Mouse (Mus musculus) midbrain, embryonic 11.5 days (tissue): ENCODE results near the gene Cdh12. TPM values are rescaled to one million over a fixed set of nuclear protein-coding genes. Genes with fewer than 3 reads are reported as not detected.
"Not testable (repeated sequence)": the region's sequence is repeated elsewhere in the genome, so short reads cannot be mapped to it uniquely, and the experiment has no call there.

ENCODE experiments used
- ATAC-seq: fragments of 200-750 bp; cut with Nextera tagmentation; 2 replicates; pipeline ENCODE4 v1.8.0; 2017; ENCODE audit warnings: moderate TSS enrichment, moderate library complexity; ENCODE audit not compliant: low FRiP score
- DNase-seq: peaks from one replicate; pipeline ENCODE4 v3.0.0; 2015; ENCODE audit warnings: low spot score; ENCODE audit errors: missing footprints
- H3K27ac ChIP-seq: fragments of 300-500 bp; sonication (generic); 2 replicates; pipeline ENCODE4 v1.5.1; 2014; ENCODE audit warnings: low read depth, low read length
- H3K27me3 ChIP-seq: fragments of 300-500 bp; sonication (generic); 2 replicates; pipeline ENCODE4 v1.6.1; 2014; ENCODE audit warnings: mild to moderate bottlenecking, low read length, moderate library complexity, mixed read lengths; ENCODE audit not compliant: control insufficient read depth, insufficient read depth
- H3K36me3 ChIP-seq: fragments of 300-500 bp; sonication (generic); 2 replicates; pipeline ENCODE4 v1.6.1; 2014; ENCODE audit warnings: mild to moderate bottlenecking, low read length, moderate library complexity, mixed read lengths; ENCODE audit not compliant: control insufficient read depth, insufficient read depth
- H3K4me1 ChIP-seq: fragments of 300-500 bp; sonication (generic); 2 replicates; pipeline ENCODE4 v1.6.1; 2014; ENCODE audit warnings: low read length; ENCODE audit not compliant: control insufficient read depth, insufficient read depth
- H3K4me2 ChIP-seq: fragments of 300-500 bp; sonication (generic); 2 replicates; pipeline ENCODE4 v1.6.1; 2014; ENCODE audit warnings: mild to moderate bottlenecking, moderate library complexity
- H3K4me3 ChIP-seq: fragments of 300-500 bp; sonication (generic); 2 replicates; pipeline ENCODE4 v1.5.1; 2014; ENCODE audit warnings: low read depth, low read length
- H3K9ac ChIP-seq: fragments of 300-500 bp; sonication (generic); 2 replicates; pipeline ENCODE4 v1.6.1; 2014; ENCODE audit warnings: low read length
- H3K9me3 ChIP-seq: fragments of 300-500 bp; sonication (generic); 2 replicates; pipeline ENCODE4 v1.6.1; 2016; ENCODE audit warnings: low read length; ENCODE audit not compliant: control insufficient read depth
- WGBS: fragments of 180-500 bp; shearing (Covaris S2); extraction: QIAGEN DNeasy Blood & Tissue Kit; methylation state at CpG from one replicate; pipeline ENCODE4 v1.1.7; 2014; 5-methylcytosine and 5-hydroxymethylcytosine counted together
- polyA plus RNA-seq: library from polyadenylated mRNA; unstranded; fragments of >200 nt; fragmentation: Nextera tagmentation; extraction: Ambion mirVana; gene quantifications from 2 replicates; pipeline ENCODE4 v1.2.1, GENCODE M21; 2014

The Cdh12 gene
- polyA plus RNA-seq, 1 experiment from 2014 or later: 0.61 TPM

DNA sequence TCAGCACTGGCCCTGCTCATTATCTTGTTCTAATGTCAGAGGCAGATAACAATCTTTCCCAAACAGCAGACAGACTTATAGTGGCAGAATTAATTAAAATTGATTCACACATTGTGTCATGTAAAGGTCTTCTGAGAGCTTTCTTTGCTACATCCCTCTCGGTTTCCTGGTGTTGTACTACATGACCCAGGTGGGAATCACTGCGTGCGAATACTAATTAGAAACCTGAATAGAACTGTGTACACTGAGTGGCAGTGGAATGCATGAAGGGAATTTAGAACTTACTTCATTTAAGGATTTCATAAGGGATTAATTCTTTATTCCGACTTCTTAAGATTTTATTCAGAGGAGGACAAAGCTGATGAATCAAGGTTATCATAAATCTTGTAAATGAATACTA, 121.9 kb downstream of the Cdh12 start:
- no peaks in the 10 kb centered on the region for H3K27me3 ChIP-seq
- no peaks in the 10 kb centered on the region for H3K4me1 ChIP-seq
- H3K27ac ChIP-seq: no peak overlapping the region
- no peak overlapping the region for H3K9ac ChIP-seq
- H3K4me3 ChIP-seq: no peak overlapping the region
- ATAC-seq: no peak
- WGBS: 79% methylated on average over 4 of the region's 4 CpGs
- H3K9me3 ChIP-seq: no peaks in the 10 kb centered on the region
- no peak for DNase-seq
- no peaks in the 10 kb centered on the region for H3K36me3 ChIP-seq
- no peak overlapping the region for H3K4me2 ChIP-seq

DNA sequence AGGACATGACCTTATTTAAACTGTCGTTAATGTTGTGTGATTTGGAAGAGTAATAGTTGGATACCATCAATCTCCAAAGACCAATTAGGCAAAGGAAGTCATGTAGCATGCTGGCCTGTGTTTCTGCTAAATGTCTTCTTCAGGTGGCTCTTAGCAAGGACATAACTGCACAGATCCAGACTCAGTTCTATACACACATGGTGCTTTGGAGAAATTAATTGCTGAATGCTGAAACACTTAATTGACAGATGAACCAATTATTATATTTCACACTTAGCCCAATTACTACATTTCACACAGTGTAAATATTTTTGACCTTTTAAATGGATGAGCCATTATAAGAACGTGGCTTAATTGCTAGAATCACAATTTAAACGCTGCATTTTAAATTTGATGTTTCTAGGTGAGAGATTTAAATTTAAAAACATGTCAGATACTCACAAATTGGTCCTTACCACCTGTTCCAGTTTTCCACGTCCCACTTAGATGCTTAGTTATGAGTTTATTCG, 133.6 kb downstream of the Cdh12 start:
- Histone ChIP-seq H3K4me1 (no peaks in the 10 kb centered on the region), H3K9me3 (no peaks in the 10 kb centered on the region), H3K27me3 (no peaks in the 10 kb centered on the region), H3K4me3 (no peak overlapping the region), H3K27ac (no peak overlapping the region), H3K36me3 (no peaks in the 10 kb centered on the region), H3K9ac (no peak overlapping the region), H3K4me2 (no peak overlapping the region)
- ATAC-seq (no peak), DNase-seq (no peak)
- 75% methylated on average over 5 of the region's 5 CpGs for WGBS

DNA sequence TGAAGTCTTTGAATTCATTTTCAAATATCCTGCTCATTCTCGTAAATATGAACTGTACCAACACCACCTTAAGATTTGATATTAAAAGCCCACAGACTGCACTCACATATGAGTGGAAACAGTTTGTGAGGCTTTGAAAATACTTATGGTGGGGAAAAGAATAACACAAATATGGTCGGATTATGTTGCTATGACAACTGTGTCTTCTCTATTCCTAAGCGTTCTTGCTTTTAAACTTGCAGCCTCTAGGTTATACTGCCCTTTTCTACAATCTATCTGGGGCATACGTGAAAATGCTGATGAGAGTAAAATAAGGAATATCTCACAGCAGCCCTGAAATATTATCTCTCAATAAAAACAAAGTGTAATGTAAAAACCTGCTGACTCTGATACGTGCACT, 142.5 kb downstream of the Cdh12 start:
- Histone ChIP-seq H3K4me1 (no peaks in the 10 kb centered on the region), H3K9ac (no peak overlapping the region), H3K27ac (no peak overlapping the region), H3K36me3 (no peaks in the 10 kb centered on the region), H3K9me3 (no peaks in the 10 kb centered on the region), H3K27me3 (no peaks in the 10 kb centered on the region), H3K4me3 (no peak overlapping the region), H3K4me2 (no peak overlapping the region)
- ATAC-seq: no peak
- DNase-seq: no peak
- 75% methylated on average over 5 of the region's 5 CpGs for whole genome bisulfite sequencing

- not testable (repeated sequence) for H3K4me3 ChIP-seq, ATAC-seq, H3K4me1 ChIP-seq, H3K9me3 ChIP-seq, DNase-seq, H3K27ac ChIP-seq, H3K27me3 ChIP-seq, H3K9ac ChIP-seq, H3K36me3 ChIP-seq, H3K4me2 ChIP-seq
- WGBS: 81% methylated on average over 3 of the region's 3 CpGs
Measured at GRCm38 (mm10) chr15:20605751-20606150, 156.7 kb downstream of the Cdh12 start.

DNA sequence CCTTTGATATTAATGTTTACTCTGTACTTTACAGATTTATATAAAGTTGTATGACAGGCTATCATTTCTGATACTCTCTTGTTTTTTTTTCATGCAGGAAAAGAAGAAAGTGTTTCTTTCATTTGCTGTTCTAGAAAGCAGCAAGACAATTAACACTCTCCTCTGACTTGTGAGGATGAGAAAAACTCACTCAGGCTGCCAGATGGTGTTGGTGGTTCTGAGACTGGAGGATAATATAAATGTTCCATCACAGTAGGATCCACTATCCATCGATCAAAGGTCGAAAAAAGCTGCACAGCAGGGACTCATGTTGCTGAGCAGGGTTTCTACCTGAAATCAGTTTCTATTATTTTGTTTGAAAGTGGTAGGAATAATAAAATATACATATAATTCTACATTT, 185.5 kb downstream of the Cdh12 start:
- no peak overlapping the region for H3K4me2 ChIP-seq

GRCm38 (mm10) chr15:20639155-20639554, 190.1 kb downstream of the Cdh12 start:
- no peak overlapping the region for H3K4me2 ChIP-seq
- no peaks in the 10 kb centered on the region for H3K27me3 ChIP-seq
- 79% methylated on average over 2 of the region's 2 CpGs for WGBS
- no peaks in the 10 kb centered on the region for H3K4me1 ChIP-seq
- DNase-seq (no peak), ATAC-seq (no peak)
- H3K27ac ChIP-seq: no peak overlapping the region
- H3K4me3 ChIP-seq: no peak overlapping the region
- H3K9ac ChIP-seq: no peak overlapping the region
- no peaks in the 10 kb centered on the region for H3K36me3 ChIP-seq
- H3K9me3 ChIP-seq: no peaks in the 10 kb centered on the region

More for the DNA sequence above, 185.5 kb downstream of the Cdh12 start:
- no peaks in the 10 kb centered on the region for H3K36me3 ChIP-seq
- no peak overlapping the region for H3K4me3 ChIP-seq
- no peaks in the 10 kb centered on the region for H3K9me3 ChIP-seq
- H3K4me1 ChIP-seq: no peaks in the 10 kb centered on the region
- DNase-seq (no peak), ATAC-seq (no peak)
- H3K9ac ChIP-seq: no peak overlapping the region
- H3K27ac ChIP-seq: no peak overlapping the region
- 77% methylated on average over 2 of the region's 2 CpGs for WGBS
- H3K27me3 ChIP-seq: no peaks in the 10 kb centered on the region

DNA sequence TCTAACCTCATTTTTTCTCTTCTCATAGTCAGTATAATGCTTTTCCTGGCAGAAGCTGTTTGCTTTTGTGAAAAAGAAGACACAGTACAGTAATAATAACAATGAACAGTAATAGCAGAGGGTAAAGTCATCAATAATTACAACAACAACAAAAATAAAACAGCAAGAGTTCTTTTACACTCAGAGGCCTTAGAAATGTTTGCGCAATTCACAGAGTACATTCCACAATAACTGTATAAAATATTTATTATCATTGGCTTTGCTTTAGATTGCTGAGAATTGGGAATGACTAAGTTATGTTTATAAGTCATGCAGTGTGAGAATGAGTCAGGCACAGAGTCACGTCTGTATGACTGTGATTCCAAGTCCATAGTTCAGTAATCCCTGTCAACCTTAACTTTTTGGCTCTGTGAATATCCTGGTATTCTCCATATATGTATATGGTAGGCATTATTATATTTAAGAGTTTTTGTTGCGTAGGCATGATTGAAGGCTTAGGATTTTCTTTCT, 193.9 kb downstream of the Cdh12 start:
- 86% methylated on average over 3 of the region's 3 CpGs for WGBS
- no peaks in the 10 kb centered on the region for H3K4me1 ChIP-seq

DNA sequence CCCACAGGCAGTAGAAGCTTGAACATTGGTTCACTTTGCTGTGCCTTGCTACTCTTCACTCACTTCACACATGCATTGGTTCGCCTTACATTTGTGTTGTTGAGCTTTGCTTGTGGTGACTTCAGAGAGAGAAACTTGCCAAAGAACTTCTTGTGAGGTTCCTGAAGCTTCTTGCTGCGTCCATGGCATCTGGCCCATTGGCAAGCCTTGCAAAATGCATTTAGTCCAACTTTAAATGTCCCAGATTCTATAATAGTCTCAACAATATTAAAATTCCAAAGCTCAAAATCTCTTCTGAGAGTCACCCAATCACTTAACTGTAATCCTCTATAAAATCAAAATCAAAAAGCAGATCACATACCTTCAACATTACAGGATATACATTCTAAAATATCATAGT, 211.2 kb downstream of the Cdh12 start:
- H3K27ac ChIP-seq: no peak overlapping the region
- H3K4me2 ChIP-seq: no peak overlapping the region
- no peak overlapping the region for H3K9ac ChIP-seq
- no peak overlapping the region for H3K4me3 ChIP-seq
- H3K27me3 ChIP-seq: no peaks in the 10 kb centered on the region
- WGBS: 72% methylated on average over 2 of the region's 2 CpGs
- DNase-seq (no peak), ATAC-seq (no peak)
- no peaks in the 10 kb centered on the region for H3K36me3 ChIP-seq
- no peaks in the 10 kb centered on the region for H3K9me3 ChIP-seq
- no peaks in the 10 kb centered on the region for H3K4me1 ChIP-seq

More for the DNA sequence above, 193.9 kb downstream of the Cdh12 start:
- Histone ChIP-seq H3K4me3 (no peak overlapping the region), H3K27ac (no peak overlapping the region), H3K36me3 (no peaks in the 10 kb centered on the region), H3K9ac (no peak overlapping the region), H3K9me3 (no peaks in the 10 kb centered on the region), H3K4me2 (no peak overlapping the region), H3K27me3 (no peaks in the 10 kb centered on the region)
- ATAC-seq: no peak
- DNase-seq: no peak

- Histone ChIP-seq H3K9ac (no peak within 1 kb of the TSS), H3K4me2 (no peak within 1 kb of the TSS), H3K36me3 (no peaks in the 10 kb centered on the region), H3K9me3 (no peaks in the 10 kb centered on the region), H3K27ac (no peak within 1 kb of the TSS), H3K4me1 (no peaks in the 10 kb centered on the region), H3K27me3 (no peaks in the 10 kb centered on the region), H3K4me3 (no peak within 1 kb of the TSS)
- DNase-seq: no peak
- WGBS: 89% methylated on average over 10 of the region's 10 CpGs
- ATAC-seq: no peak
Measured at GRCm38 (mm10) chr15:20666650-20667049, 217.6 kb downstream of the Cdh12 start, which contains the start of gene Acot10. Gene Acot10 (minus strand): TSS chr15:20666750.
